Mouse (Mus musculus): ENCODE results near the gene Madd. TPM values are rescaled to one million over a fixed set of nuclear protein-coding genes. Genes with fewer than 3 reads are reported as not detected.
A peak's percentile ranks its signal among the peaks of the same experiment; 100 is the strongest.

The Madd gene
- polyA plus RNA-seq, 1 experiment from 2014 or later = 8.6 TPM

DNA sequence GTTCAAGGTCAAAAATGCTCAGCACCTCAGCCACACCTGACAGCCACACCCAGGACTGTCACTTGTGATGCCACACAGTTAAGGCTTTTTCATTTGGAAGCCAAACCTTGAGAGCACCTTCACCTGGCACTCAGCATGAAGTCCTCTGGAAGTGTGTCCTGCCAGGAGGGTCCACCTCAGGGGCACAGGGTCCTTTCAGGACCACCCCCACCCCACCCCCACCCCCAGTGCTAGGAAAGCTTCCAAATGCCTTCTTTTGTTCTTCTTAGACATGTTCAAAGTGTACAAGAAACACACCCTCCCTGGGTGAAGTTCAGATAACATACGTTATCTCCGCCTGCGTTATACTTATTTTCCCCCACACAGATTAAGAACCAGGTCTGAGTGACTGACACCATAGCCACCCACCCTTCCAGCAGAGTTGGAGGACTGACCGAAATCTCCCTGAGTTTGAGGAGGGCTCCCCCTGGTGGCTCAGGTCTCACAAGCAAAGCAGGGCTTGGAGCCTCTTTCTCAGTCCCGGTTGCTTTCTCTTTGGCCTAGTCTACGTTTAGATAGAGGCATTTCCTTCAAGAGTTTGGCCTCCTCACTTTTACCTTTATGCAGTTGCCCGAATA lies 82.4 kb downstream of the Madd start:
- Histone ChIP-seq H3K9me3 (ENCODE audit: low read depth, low read length) (no peaks in the 10 kb centered on the region), H3K9ac (no peak overlapping the region), H3K4me1 (ENCODE audit: insufficient read depth) (no peaks in the 10 kb centered on the region), H3K4me2 (no peak overlapping the region), H3K36me3 (ENCODE audit: insufficient read depth) (no peaks in the 10 kb centered on the region), H3K27ac (ENCODE audit: low read depth) (no peak overlapping the region), H3K27me3 (ENCODE audit: insufficient read depth, low read length) (no peaks in the 10 kb centered on the region), H3K4me3 (ENCODE audit: low read depth, low read length) (no peak overlapping the region)
- DNase-seq = peak; percentile 96
- TF ChIP-seq CTCF (IDR thresholded peaks at IDR 0.05; ENCODE audit: low read depth) = peak; percentile 96
- ATAC-seq (ENCODE audit: insufficient read depth) = peak; percentile 87
- 6% methylated on average over 7 of the region's 7 CpGs for WGBS

DNA sequence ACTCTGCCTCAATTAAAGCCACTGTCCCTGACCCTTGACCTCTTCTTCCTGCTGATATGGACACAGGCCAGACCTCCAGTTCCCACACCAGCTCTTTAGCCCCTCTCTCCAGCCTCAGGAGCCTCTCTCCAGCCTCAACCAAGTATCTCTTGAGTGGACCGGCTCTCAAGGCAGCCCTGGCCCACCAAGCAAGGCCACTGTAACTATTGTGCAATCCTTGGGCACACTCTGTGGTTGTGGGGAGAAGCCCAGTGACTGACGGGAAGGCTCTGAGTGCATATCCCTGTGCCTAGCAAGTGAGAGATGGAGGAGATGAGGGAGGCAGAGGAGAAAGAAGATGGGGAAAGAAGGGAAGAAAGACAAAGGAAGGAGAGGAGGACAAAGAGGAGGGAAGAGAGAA lies 85.5 kb downstream of the Madd start:
- 79% methylated on average over 2 of the region's 2 CpGs for WGBS
- Histone ChIP-seq H3K4me1 (ENCODE audit: insufficient read depth) (no peaks in the 10 kb centered on the region), H3K36me3 (ENCODE audit: insufficient read depth) (no peaks in the 10 kb centered on the region), H3K9ac (no peak overlapping the region), H3K27me3 (ENCODE audit: insufficient read depth, low read length) (no peaks in the 10 kb centered on the region), H3K4me3 (ENCODE audit: low read depth, low read length) (no peak overlapping the region), H3K9me3 (ENCODE audit: low read depth, low read length) (no peaks in the 10 kb centered on the region), H3K27ac (ENCODE audit: low read depth) (no peak overlapping the region), H3K4me2 (no peak overlapping the region)
- no peak for DNase-seq
- no peak for ATAC-seq (ENCODE audit: insufficient read depth)
- no peak for TF ChIP-seq CTCF (IDR thresholded peaks at IDR 0.05; ENCODE audit: low read depth)

DNA sequence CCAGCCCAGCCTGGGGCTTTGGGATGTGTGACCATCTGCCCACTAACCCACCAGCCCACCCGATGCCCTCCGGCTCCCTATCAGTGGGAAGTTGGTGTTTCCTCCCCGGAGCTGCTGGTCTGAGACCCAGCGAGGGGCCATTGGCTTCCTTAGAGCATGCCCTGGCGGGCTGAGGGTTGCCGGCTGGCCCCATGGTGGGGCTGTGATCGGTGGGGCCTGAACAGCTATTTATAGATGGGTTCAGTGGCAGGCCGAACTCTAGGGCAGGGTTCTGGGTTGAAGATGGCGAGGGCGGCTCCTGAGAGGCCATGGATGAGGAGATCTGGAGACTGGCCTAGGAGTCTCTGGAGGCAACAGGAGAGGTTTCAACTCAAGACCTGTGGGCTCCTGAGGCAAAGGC lies 86.6 kb downstream of the Madd start:
- Histone ChIP-seq H3K27ac (ENCODE audit: low read depth) (no peak overlapping the region), H3K9me3 (ENCODE audit: low read depth, low read length) (no peaks in the 10 kb centered on the region), H3K27me3 (ENCODE audit: insufficient read depth, low read length) (no peaks in the 10 kb centered on the region), H3K4me1 (ENCODE audit: insufficient read depth) (no peaks in the 10 kb centered on the region), H3K4me3 (ENCODE audit: low read depth, low read length) (no peak overlapping the region), H3K4me2 (no peak overlapping the region), H3K36me3 (ENCODE audit: insufficient read depth) (no peaks in the 10 kb centered on the region), H3K9ac (no peak overlapping the region; the same call in 1 of the 2 replicates)
- DNase-seq (no peak), ATAC-seq (ENCODE audit: insufficient read depth) (no peak)
- WGBS = 75% methylated on average over 10 of the region's 10 CpGs
- TF ChIP-seq CTCF (IDR thresholded peaks at IDR 0.05; ENCODE audit: low read depth) = no peak

DNA sequence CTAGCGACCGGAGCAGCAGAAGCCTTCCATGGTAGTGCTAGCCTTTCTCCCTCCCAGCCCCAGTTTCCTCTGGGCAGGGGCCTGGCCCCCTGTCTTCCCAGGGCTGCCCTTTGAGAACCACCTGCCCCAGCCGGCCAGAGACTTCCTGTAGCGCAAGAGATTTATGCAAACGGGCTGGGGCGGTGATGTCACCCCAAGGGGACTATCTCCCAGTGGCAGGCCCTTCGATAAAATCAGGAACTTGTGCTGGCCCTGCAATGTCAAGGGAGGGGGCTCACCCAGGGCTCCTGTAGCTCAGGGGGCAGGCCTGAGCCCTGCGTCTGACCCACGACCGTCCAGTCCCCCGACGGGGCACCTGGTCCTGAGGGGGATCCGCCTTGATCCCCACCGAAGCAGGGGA lies 87.1 kb downstream of the Madd start:
- Histone ChIP-seq H3K4me1 (ENCODE audit: insufficient read depth) (no peaks in the 10 kb centered on the region), H3K27ac (ENCODE audit: low read depth) (no peak overlapping the region), H3K27me3 (ENCODE audit: insufficient read depth, low read length) (no peaks in the 10 kb centered on the region), H3K4me2 (no peak overlapping the region), H3K9ac (no peak overlapping the region), H3K4me3 (ENCODE audit: low read depth, low read length) (no peak overlapping the region), H3K9me3 (ENCODE audit: low read depth, low read length) (no peaks in the 10 kb centered on the region), H3K36me3 (ENCODE audit: insufficient read depth) (no peaks in the 10 kb centered on the region)
- DNase-seq (peak; percentile 11), ATAC-seq (ENCODE audit: insufficient read depth) (no peak)
- no peak for TF ChIP-seq CTCF (IDR thresholded peaks at IDR 0.05; ENCODE audit: low read depth)
- 66% methylated on average over 14 of the region's 14 CpGs for WGBS

DNA sequence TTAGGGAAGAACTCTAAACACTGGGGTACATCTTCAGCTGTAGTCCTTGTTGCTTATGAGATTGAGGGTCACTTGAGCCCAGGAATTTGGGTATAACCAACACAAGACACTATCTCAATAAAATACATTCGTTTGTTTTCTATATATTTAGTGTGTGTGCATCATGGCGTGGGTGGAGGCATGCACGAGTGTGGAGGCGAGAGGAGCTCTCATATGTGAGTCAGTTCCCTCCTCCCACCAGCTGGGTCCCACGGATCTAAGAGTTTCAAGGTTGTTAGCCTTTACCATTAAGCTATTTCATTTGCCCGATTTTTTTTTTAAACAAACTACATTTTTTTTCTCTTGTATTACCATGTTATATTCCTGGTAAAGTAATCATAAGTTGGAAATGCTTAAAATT lies 92.8 kb downstream of the Madd start:
- Histone ChIP-seq H3K9ac (no peak overlapping the region), H3K4me3 (ENCODE audit: low read depth, low read length) (no peak overlapping the region), H3K27me3 (ENCODE audit: insufficient read depth, low read length) (no peaks in the 10 kb centered on the region), H3K4me2 (no peak overlapping the region), H3K9me3 (ENCODE audit: low read depth, low read length) (no peaks in the 10 kb centered on the region), H3K4me1 (ENCODE audit: insufficient read depth) (no peaks in the 10 kb centered on the region), H3K36me3 (ENCODE audit: insufficient read depth) (no peaks in the 10 kb centered on the region), H3K27ac (ENCODE audit: low read depth) (no peak overlapping the region)
- ATAC-seq (ENCODE audit: insufficient read depth) (no peak), DNase-seq (no peak)
- 67% methylated on average over 6 of the region's 6 CpGs for WGBS
- TF ChIP-seq CTCF (IDR thresholded peaks at IDR 0.05; ENCODE audit: low read depth) = no peak

DNA sequence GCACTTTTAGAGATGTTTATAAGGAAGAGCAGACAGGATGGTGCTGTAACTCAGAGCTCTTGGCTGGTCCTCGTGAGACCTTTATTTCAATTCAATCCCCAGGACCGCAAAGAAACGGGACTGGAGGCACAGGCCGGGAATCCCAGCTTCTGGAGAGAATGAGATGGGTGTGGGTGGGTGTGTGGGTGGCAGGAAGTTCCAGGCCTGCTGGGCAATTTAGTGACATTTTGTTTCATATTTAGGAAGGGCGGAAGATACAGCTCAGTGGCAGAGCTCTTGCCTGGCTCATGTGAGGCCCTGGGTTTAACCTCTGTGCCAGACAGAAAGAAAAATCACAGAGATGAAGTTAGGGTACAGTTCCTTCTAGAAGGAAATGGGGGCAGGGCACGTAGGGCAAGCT lies 93.4 kb downstream of the Madd start:
- H3K9me3 ChIP-seq (ENCODE audit: low read depth, low read length) = no peaks in the 10 kb centered on the region
- H3K4me1 ChIP-seq (ENCODE audit: insufficient read depth) = no peaks in the 10 kb centered on the region
- H3K27me3 ChIP-seq (ENCODE audit: insufficient read depth, low read length) = no peaks in the 10 kb centered on the region
- no peak overlapping the region for H3K4me3 ChIP-seq (ENCODE audit: low read depth, low read length)
- H3K27ac ChIP-seq (ENCODE audit: low read depth) = no peak overlapping the region
- DNase-seq (no peak), ATAC-seq (ENCODE audit: insufficient read depth) (no peak)
- no peak for TF ChIP-seq CTCF (IDR thresholded peaks at IDR 0.05; ENCODE audit: low read depth)
- 72% methylated on average over 6 of the region's 6 CpGs for WGBS
- no peak overlapping the region for H3K4me2 ChIP-seq
- H3K36me3 ChIP-seq (ENCODE audit: insufficient read depth) = no peaks in the 10 kb centered on the region
- no peak overlapping the region for H3K9ac ChIP-seq

DNA sequence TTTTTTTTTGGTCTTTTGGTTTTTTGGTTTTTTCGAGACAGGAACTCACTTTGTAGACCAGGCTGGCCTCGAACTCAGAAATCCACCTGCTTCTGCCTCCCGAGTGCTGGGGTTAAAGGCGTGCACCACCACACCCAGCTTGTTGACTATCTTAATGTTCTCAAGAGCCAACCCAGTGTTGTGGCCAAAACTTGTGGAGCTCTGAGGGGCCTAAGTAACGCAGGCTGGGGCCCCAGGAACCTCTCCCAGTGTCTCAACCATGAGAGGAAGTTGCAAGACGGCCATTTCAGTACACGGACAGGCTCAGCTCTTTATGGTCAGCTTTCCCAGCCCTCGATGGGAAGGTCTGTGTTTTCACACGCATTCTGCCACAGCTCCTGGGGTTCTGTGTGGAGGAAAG lies 94.7 kb downstream of the Madd start:
- Histone ChIP-seq H3K27ac (ENCODE audit: low read depth) (no peak overlapping the region), H3K4me1 (ENCODE audit: insufficient read depth) (no peaks in the 10 kb centered on the region), H3K27me3 (ENCODE audit: insufficient read depth, low read length) (no peaks in the 10 kb centered on the region), H3K9ac (no peak overlapping the region), H3K4me2 (no peak overlapping the region), H3K4me3 (ENCODE audit: low read depth, low read length) (no peak overlapping the region), H3K36me3 (ENCODE audit: insufficient read depth) (no peaks in the 10 kb centered on the region), H3K9me3 (ENCODE audit: low read depth, low read length) (no peaks in the 10 kb centered on the region)
- ATAC-seq (ENCODE audit: insufficient read depth) (no peak), DNase-seq (no peak)
- 73% methylated on average over 9 of the region's 9 CpGs for WGBS
- TF ChIP-seq CTCF (IDR thresholded peaks at IDR 0.05; ENCODE audit: low read depth) = no peak

DNA sequence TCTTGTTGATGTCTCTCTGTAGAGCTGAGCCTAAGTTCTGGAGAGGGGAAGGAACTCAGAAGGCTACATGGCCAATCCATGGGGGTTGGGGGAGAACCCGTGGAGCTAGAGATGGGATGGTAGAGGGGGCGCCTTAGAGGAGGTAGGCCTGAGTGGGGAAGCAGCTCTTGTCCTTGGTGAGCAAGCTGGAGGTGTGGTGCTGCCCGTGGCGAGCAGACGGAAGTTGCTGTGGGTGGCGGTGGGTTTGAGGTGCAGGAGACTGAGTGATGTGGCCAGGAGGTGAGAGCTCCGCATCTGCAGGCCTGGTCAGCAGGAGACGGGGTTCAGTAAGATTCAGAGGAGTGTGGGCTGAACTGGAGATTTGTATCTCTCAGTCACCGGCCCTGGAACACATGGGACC lies 96.2 kb downstream of the Madd start:
- WGBS = 77% methylated on average over 9 of the region's 9 CpGs
- Histone ChIP-seq H3K9me3 (ENCODE audit: low read depth, low read length) (no peaks in the 10 kb centered on the region), H3K4me3 (ENCODE audit: low read depth, low read length) (no peak overlapping the region), H3K9ac (no peak overlapping the region), H3K27me3 (ENCODE audit: insufficient read depth, low read length) (no peaks in the 10 kb centered on the region), H3K4me2 (no peak overlapping the region), H3K4me1 (ENCODE audit: insufficient read depth) (no peaks in the 10 kb centered on the region), H3K27ac (ENCODE audit: low read depth) (no peak overlapping the region), H3K36me3 (ENCODE audit: insufficient read depth) (no peaks in the 10 kb centered on the region)
- DNase-seq (no peak), ATAC-seq (ENCODE audit: insufficient read depth) (no peak)
- no peak for TF ChIP-seq CTCF (IDR thresholded peaks at IDR 0.05; ENCODE audit: low read depth)

Other genes with a start within 250 kb of the Madd start
- 65.0 and 68.0 TPM in 2 replicates for gene Celf1, start 243.5 kb downstream of the Madd start, polyA plus RNA-seq (2014; fragmentation: Nextera tagmentation; extraction: Ambion mirVana)
- 1.5 and 1.6 TPM in 2 replicates for gene Rapsn, start 148.2 kb downstream of the Madd start, polyA plus RNA-seq (2014; fragmentation: Nextera tagmentation; extraction: Ambion mirVana)
- gene Psmc3, start 129.8 kb downstream of the Madd start, polyA plus RNA-seq (2014; fragmentation: Nextera tagmentation; extraction: Ambion mirVana) = 300 and 322 TPM in 2 replicates
- gene Slc39a13, start 113.4 kb downstream of the Madd start, polyA plus RNA-seq (2014; fragmentation: Nextera tagmentation; extraction: Ambion mirVana) = 29.0 and 33.3 TPM in 2 replicates
- 6.2 TPM in 2 replicates for gene Spi1, start 101.4 kb downstream of the Madd start, polyA plus RNA-seq (2014; fragmentation: Nextera tagmentation; extraction: Ambion mirVana)
- 0.47 and 7.7 TPM in 2 replicates for gene Mybpc3, start 65.7 kb downstream of the Madd start, polyA plus RNA-seq (2014; fragmentation: Nextera tagmentation; extraction: Ambion mirVana)
- gene Nr1h3, start 19.0 kb upstream of the Madd start, polyA plus RNA-seq (2014; fragmentation: Nextera tagmentation; extraction: Ambion mirVana) = 14.2 and 15.7 TPM in 2 replicates
- 33.8 and 34.3 TPM in 2 replicates for gene Acp2, start 19.0 kb upstream of the Madd start, polyA plus RNA-seq (2014; fragmentation: Nextera tagmentation; extraction: Ambion mirVana)
- gene Ddb2, start 53.1 kb upstream of the Madd start, polyA plus RNA-seq (2014; fragmentation: Nextera tagmentation; extraction: Ambion mirVana) = 14.6 and 17.3 TPM in 2 replicates
- gene Pacsin3, start 72.1 kb upstream of the Madd start, polyA plus RNA-seq (2014; fragmentation: Nextera tagmentation; extraction: Ambion mirVana) = 41.2 and 46.9 TPM in 2 replicates
- 81.1 and 81.2 TPM in 2 replicates for gene Arfgap2, start 81.1 kb upstream of the Madd start, polyA plus RNA-seq (2014; fragmentation: Nextera tagmentation; extraction: Ambion mirVana)